ENCODE assay signal across 20 mouse cellular contexts in genomic region chr5:139302101-139302500, GRCm38 (mm10). TPM values are rescaled to one million over a fixed set of nuclear protein-coding genes. Genes with fewer than 3 reads are reported as not detected.
"Had no signal": no experiment of that assay in that cellular context is flagged by ENCODE, and none has a peak within 500 bp of the region (broad histone marks: within the 10 kb centered on the region; RNA-seq: fewer than 3 reads in every experiment).

No protein-coding gene starts in this region.

- DNase-seq: kidney, adult 8-10 months; kidney, postnatal 36 days; left cerebral cortex, postnatal 4 days; lung, adult 18-20 months; right cerebral cortex, postnatal 4 days; thymus, adult 18-20 months; thymus, postnatal 25 days had no signal

- H3K36me3 ChIP-seq: limb, embryonic 13.5 days; midbrain, embryonic 12.5 days had no signal

- H3K9me3 ChIP-seq: limb, embryonic 13.5 days; midbrain, embryonic 12.5 days had no signal

- H3K4me1 ChIP-seq: limb, embryonic 13.5 days; midbrain, embryonic 12.5 days had no signal

- H3K27ac ChIP-seq: kidney, postnatal 0 days; limb, embryonic 13.5 days; liver, embryonic 14.5 days; midbrain, embryonic 12.5 days had no signal

- H3K27me3 ChIP-seq: limb, embryonic 13.5 days; midbrain, embryonic 12.5 days had no signal

- H3K4me3 ChIP-seq: limb, embryonic 13.5 days; midbrain, embryonic 12.5 days had no signal

- ATAC-seq: intestine, embryonic 16.5 days had no signal

- H3K9ac ChIP-seq: limb, embryonic 13.5 days; liver, embryonic 14.5 days; midbrain, embryonic 12.5 days had no signal

- H3K4me2 ChIP-seq: limb, embryonic 13.5 days; midbrain, embryonic 12.5 days had no signal

RNA-seq across cellular contexts. Expression of gene Cyp2w1, which starts 50.3 kb away (rescaled TPM):
- total RNA-seq: layer of hippocampus, postnatal 36 days; left cerebral cortex, postnatal 10 days; left cerebral cortex, postnatal 4 days; liver, adult 2 months; megakaryocyte-erythroid progenitor cell, adult 5-6 weeks; midbrain, postnatal 0 days had no signal
- polyA plus RNA-seq: kidney, postnatal 0 days; liver, adult 2 months; midbrain, postnatal 0 days; neural tube, embryonic 14.5 days; spleen, adult 2 months; urinary bladder, adult 2 months had no signal
